Mouse (Mus musculus) ES-Bruce4 (cell line): ENCODE measurements around the gene Mtf1.

Experiments
- CTCF ChIP-seq: IDR thresholded peaks from one replicate; pipeline ENCODE4 v1.8.1; 2011; ENCODE audit warnings: low read depth, low read length
- EP300 ChIP-seq: IDR thresholded peaks from 2 replicates; pipeline ENCODE4 v1.6.1; 2011; ENCODE audit warnings: low read depth, low read length; ENCODE audit not compliant: insufficient read depth
- POLR2A ChIP-seq: IDR thresholded peaks from one replicate; pipeline ENCODE4 v1.8.1; 2011; ENCODE audit warnings: low read length; ENCODE audit not compliant: insufficient read depth

DNA sequence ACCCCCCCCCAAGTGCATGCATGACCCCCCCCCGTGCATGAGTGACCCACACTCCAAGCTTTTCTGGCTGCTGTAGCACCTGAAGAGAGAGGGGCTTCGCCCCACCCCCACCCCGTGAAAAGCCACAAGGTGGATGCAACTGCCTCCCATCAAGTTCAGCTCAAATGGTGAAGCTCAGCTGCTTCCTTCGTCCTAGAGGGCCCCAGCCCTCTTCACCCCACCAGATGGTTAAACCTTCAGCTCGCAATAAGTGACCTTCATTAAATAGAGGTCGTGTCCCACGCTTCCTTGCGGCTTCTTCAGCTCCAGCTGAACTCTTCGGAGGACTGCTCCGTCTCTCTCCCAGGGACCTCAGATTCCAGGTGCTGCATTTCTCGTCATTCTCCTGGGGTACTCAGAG lies 78.7 kb downstream of the Mtf1 start, which contains the start of gene Epha10:
- no peak for TF ChIP-seq POLR2A
- TF ChIP-seq CTCF, result no peak
- TF ChIP-seq EP300, result no peak
